Mouse (Mus musculus) G1E-ER4 (cell line): ENCODE data around the gene Elmod1. TPM values are rescaled to one million over a fixed set of nuclear protein-coding genes. Genes with fewer than 3 reads are reported as not detected.

Source experiments
- GATA1 ChIP-seq: IDR thresholded peaks from one replicate; pipeline ENCODE4 v1.8.0; 2012; ENCODE audit warnings: low read length, inconsistent platforms
- polyA plus RNA-seq: library from polyadenylated mRNA; stranded (reverse); fragments of >175 nt; gene quantifications from 2 replicates; pipeline ENCODE4 v1.2.3, GENCODE M21; 2012

The Elmod1 gene
- not detected in 2 replicates for polyA plus RNA-seq

DNA sequence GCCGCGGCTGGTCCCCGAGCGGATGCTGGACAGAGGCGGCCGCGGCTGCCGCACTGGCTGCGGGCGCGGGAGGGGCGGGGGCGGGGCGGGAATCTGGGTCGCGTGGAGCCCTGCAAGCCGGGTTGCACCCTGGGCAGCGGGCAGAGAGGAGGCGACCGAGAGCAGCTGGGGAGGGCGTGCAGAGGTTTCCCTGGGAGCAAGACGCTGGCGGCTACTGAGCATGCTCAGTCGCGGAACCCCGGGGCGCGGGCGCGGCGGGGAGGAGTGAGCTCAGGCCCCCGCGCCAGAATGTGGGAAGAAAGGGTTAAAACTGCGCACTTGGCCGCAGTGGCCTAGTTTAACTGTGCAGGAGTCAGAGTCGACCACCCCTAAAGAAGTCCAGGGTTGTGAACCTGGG is at the start of gene Elmod1:
TSS of gene Elmod1 (minus strand) at position 180 of the 397 bp plus-strand sequence.
- TF ChIP-seq GATA1: no peak

GRCm38 (mm10) chr9:54022795-54023194 is 47.7 kb upstream of the Elmod1 start:
- TF ChIP-seq GATA1: no peak

- no peak for TF ChIP-seq GATA1
Observed at GRCm38 (mm10) chr9:53994528-53994927, 19.4 kb upstream of the Elmod1 start.

DNA sequence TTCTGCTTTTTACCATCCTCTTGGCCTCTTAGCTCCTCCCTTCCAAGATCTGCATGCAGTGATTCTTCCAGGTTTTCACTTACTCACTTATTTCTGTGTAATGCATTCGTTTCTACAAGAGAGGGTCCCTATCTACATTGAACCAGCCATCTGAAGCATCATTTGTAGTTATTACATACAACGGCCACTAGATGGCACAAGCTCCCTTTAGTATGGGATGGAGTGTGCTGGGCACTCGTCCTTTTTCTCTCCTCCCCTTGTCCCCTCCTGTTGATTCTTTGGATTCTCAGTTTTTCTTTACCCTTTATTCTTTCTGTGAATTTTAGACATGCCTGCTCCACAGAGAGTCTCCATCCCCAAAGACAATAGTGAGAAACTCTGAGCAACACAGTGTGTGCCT is 15.8 kb upstream of the Elmod1 start:
- no peak for TF ChIP-seq GATA1

- no peak for TF ChIP-seq GATA1
Observed at GRCm38 (mm10) chr9:53986972-53987371, 11.9 kb upstream of the Elmod1 start.

DNA sequence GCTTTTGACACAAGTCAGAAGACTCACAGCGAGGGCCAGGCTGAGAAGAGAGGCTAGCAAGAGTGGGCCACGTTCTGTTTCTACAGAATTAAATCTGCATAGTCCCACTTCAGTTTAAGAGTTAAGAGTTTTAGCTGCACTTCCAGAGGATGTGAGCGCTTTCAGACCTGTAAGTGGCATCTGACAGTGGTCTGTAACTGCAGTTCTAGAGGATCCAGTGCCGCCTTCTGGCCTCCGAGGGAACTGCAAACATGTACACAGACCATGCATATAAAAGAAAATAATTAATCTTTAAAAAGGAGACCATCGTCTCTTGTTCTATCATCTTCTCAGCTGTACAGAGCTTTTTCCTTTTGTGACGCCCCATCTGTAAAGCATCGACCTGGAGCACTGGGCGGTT is 9.8 kb upstream of the Elmod1 start:
- no peak for TF ChIP-seq GATA1

GRCm38 (mm10) chr9:53974328-53975121 is 576 bp downstream of the Elmod1 start:
- no peak for TF ChIP-seq GATA1

DNA sequence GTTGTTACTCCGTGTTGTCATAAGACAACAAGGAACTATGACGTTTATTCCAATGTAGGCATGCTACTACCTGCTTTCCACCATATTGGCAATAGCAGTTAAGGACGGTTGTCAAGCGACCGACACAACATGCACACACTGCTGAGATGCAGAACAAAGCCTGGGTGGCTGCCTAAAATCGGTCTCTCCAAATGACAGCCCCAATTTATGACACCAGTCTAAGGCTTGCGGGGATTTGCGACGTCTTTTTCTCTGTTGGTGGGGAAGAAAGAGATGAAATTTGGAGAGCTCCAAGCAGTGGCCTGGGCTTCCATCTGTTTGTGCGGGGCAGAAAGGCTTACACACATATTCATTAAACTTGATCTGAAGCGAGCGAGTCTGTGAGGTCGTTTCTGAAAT is 1.2 kb downstream of the Elmod1 start:
- no peak for TF ChIP-seq GATA1

DNA sequence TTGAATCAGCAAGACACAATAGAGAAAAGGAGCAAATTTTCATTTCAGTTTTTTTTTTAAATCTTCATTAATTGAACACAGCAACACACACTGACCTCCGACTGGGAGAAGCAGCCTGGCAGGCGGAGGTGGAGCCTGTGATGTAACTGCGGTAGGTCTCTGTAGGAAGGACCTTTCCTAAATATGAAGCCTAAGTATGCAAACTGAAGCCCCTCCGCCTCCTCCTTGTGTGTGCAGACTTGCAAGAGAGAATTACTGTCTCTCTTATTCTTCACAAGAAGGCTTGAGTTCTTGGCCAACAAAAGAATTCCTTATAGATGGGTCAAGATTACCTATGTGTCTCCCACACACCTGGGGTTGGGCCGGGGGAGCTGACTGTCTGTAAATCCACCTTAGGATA is 1.9 kb downstream of the Elmod1 start:
- no peak for TF ChIP-seq GATA1

- TF ChIP-seq GATA1: no peak
Observed at GRCm38 (mm10) chr9:53972358-53972757, 2.7 kb downstream of the Elmod1 start.

DNA sequence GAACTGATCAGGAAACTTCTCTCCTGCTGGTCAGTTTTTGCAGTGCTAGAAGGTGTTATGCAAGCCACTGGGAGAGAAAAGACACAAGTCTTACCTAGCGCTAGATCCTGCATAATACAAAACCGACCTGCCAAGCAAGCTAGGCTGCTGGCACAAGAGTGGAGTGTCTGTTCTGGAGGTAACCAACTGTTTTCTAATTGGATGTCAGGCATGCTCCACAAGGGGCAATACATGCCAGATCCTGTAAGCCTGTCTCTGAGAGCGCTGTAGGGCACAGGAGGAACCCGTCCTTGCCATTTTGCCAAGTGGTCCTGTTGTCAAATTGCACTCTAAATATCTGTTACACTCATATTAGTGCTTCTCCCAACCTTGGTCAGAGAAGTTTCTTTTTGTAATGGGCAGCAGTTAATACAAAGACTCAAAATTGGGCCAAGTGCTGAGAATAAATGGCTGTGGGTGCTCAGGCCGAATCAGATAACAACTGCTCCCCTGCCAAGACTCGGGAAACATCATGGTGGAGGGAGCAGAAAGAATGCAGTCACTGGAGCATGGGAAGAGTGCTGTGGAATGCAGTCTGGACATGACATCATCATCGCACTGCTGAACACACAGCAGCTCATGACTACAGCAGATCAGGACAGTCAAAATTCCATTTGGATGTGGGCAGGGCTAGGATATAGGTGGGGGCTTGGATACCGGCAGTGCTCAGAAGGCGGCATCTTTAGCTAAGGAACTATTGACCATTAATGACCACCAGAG is 7.3 kb downstream of the Elmod1 start:
- no peak for TF ChIP-seq GATA1

- no peak for TF ChIP-seq GATA1
Observed at GRCm38 (mm10) chr9:53957021-53957420, 18.1 kb downstream of the Elmod1 start.

DNA sequence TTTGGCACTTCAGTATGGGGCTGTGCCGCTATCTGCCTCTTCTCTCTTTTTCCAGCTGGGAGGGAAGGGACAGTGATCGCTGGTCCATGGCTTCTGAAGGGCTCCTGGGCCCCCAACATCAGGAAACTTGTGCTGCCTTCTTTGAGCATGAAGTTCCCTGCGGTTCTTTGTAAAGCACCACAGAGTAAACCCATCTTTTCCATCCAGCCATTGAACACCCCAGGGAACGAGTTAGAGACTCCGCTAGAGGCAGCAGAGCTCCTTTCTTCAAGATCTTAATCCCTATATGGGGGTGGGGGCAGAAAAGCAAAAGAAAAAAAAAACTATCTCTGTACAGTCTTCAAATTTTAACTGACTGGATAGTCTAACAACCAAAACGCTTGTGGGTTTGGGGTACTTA is 20.2 kb downstream of the Elmod1 start:
- TF ChIP-seq GATA1: no peak

DNA sequence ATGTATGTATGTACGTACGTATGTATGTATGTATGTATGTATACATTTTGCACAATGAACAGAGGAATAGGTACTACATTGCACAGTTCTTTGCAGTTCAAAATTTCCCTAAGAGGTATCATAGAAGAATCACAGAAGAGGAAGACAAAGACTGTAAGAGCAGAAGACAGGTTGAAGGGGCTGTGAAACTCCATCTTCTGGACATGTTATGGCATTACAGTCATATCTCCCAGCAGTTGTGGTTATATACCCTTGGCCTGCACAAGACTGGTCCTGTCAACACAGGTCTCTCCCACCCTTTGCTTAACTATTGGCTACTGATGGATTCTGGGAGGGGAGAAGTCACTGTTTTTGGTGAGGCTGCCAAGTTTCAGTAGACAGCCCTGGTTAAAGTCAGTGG is 27.6 kb downstream of the Elmod1 start:
- TF ChIP-seq GATA1: no peak

- TF ChIP-seq GATA1: no peak
Observed at GRCm38 (mm10) chr9:53938555-53938954, 36.5 kb downstream of the Elmod1 start.

- no peak for TF ChIP-seq GATA1
Observed at GRCm38 (mm10) chr9:53934179-53934578, 40.9 kb downstream of the Elmod1 start.

GRCm38 (mm10) chr9:53933375-53933774 is 41.7 kb downstream of the Elmod1 start:
- no peak for TF ChIP-seq GATA1

GRCm38 (mm10) chr9:53930906-53931305 is 44.2 kb downstream of the Elmod1 start:
- no peak for TF ChIP-seq GATA1
